ENCODE assay signal across 7 mouse cellular contexts in the genomic region with DNA sequence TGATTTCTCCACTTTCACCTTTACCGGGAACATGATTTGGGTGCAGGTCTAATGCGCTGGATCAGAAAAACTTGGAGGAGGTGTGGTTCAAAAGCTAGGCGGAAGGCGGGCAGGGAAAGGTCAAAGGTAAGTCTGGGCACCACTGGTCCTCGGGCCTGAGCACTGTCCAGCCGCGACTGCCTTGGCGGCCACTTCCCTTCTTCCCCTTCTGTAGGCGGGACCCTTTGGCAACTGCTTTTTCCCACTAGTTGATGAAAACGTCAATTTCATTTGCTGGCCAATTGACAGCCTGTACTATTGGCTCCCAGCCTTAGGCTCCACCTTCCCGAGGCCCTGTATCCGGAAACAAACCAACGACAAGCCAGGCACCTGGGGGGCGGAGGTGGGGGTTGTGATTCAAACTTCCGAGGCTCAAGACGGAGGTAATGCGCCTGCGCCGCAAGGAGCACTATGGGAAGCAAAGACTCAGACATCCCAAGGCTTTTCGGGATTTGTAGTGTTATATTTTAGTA. TPM values are rescaled to one million over a fixed set of nuclear protein-coding genes. Genes with fewer than 3 reads are reported as not detected.
DNase-seq lines count a peak whose midpoint lies in the region; ATAC-seq lines count a peak whose summit lies in the region.

A gene (minus strand): TSS at position 396 of the 512 bp plus-strand sequence.

- WGBS in intestine, embryonic 15.5 days: under 1% methylated on average over 20 of the region's 20 CpGs
- 0% methylated on average over 20 of the region's 20 CpGs for WGBS in midbrain, embryonic 10.5 days

- H3K9me3 ChIP-seq in intestine, embryonic 15.5 days: no peaks in the 10 kb centered on the region
- H3K9me3 ChIP-seq in midbrain, embryonic 10.5 days (replicated peaks): no peaks in the 10 kb centered on the region

- H3K36me3 ChIP-seq in intestine, embryonic 15.5 days: peaks cover 16% of the 10 kb centered on the region
- H3K36me3 ChIP-seq in midbrain, embryonic 10.5 days: peaks cover 39% of the 10 kb centered on the region

- intact Hi-C loops in gastrocnemius, postnatal 36 days (cut with DNase I): no loop called here
- intact Hi-C loops in left cerebral cortex, postnatal 25 days (cut with DNase I): loop anchor here (2.0 kb wide), 1 partner anchor 115 kb away; a partner anchor contains a TSS

- peak; percentile 99 for DNase-seq in adrenal gland, adult 2 months
- peak; percentile 93 for DNase-seq in embryo, embryonic 11.5 days (ENCODE audit: low read depth, low spot score)
- peak; percentile 93 to 95 for DNase-seq in gastrocnemius, postnatal 36 days
- peak; percentile 98 to 100 for DNase-seq in left cerebral cortex, postnatal 25 days (ENCODE audit: low spot score in 2 of 2)
- peak; percentile 95 for DNase-seq in midbrain, embryonic 10.5 days (ENCODE audit: low spot score)
- peak; percentile 91 for DNase-seq in right cerebral cortex, postnatal 4 days

- H3K9ac ChIP-seq in intestine, embryonic 15.5 days: peak within 1 kb of the TSS; percentile 65

- peak; percentile 84 for ATAC-seq in intestine, embryonic 15.5 days

- H3K4me2 ChIP-seq in intestine, embryonic 15.5 days (replicated peaks): peak within 1 kb of the TSS; percentile 89

- peak within 1 kb of the TSS; percentile 53 for H3K4me3 ChIP-seq in intestine, embryonic 15.5 days (replicated peaks)
- H3K4me3 ChIP-seq in midbrain, embryonic 10.5 days: peak within 1 kb of the TSS; percentile 76

- H3K27me3 ChIP-seq in intestine, embryonic 15.5 days (replicated peaks): no peaks in the 10 kb centered on the region
- no peaks in the 10 kb centered on the region for H3K27me3 ChIP-seq in midbrain, embryonic 10.5 days (ENCODE audit: low read depth, poor library complexity, severe bottlenecking)

- peak within 1 kb of the TSS; percentile 60 for H3K27ac ChIP-seq in intestine, embryonic 15.5 days
- H3K27ac ChIP-seq in midbrain, embryonic 10.5 days (replicated peaks): peak within 1 kb of the TSS; percentile 81

- H3K4me1 ChIP-seq in intestine, embryonic 15.5 days (replicated peaks): peaks cover 22% of the 10 kb centered on the region; the same call in 1 of the 2 replicates
- H3K4me1 ChIP-seq in midbrain, embryonic 10.5 days: peaks cover 36% of the 10 kb centered on the region

RNA-seq across cellular contexts. Expression of the gene that starts here (rescaled TPM):
- total RNA-seq in adrenal gland, adult 2 months (2021): 10 to 100 TPM; 43.7 to 71.4 TPM
- polyA plus RNA-seq in adrenal gland, adult 2 months (2012; rRNA removed): 47.5 and 53.5 TPM in 2 replicates
- total RNA-seq in gastrocnemius, postnatal 36 days (2021): 10 to 100 TPM in 1 of 2 experiments, 1 to 10 TPM in 1; 9.6 to 12.4 TPM
- 46.3 and 48.4 TPM in 2 replicates for polyA plus RNA-seq in intestine, embryonic 15.5 days (2015; fragmentation: Nextera tagmentation; extraction: Ambion mirVana)
- total RNA-seq in left cerebral cortex, postnatal 25 days (2021): 10 to 100 TPM; 45.5 to 47.8 TPM
- 45.9 and 46.7 TPM in 2 replicates for polyA plus RNA-seq in midbrain, embryonic 10.5 days (2016; fragmentation: Nextera tagmentation; extraction: Ambion mirVana)

Comparison
In these comparisons a context has a peak if more than half of its experiments do, and no peak if none do; other contexts are left out.
1. Peak in every context shown above with its lines: DNase-seq, ATAC-seq, H3K4me3 ChIP-seq and H3K27ac ChIP-seq.